Mouse (Mus musculus) WW6 (cell line): Measurements from ENCODE around the gene Olfr1321.

Experiments used
- DNase-seq: peaks from one replicate; pipeline ENCODE4 v3.0.0-alpha.2; 2013; ENCODE audit warnings: low read depth, low spot score

Gene Olfr1321

GRCm38 (mm10) chrX:49734959-49735358 lies at the start of gene Olfr1321:
Olfr1321 (minus strand) TSS chrX:49735059.
- DNase-seq: no peak

- DNase-seq: no peak
Measured at GRCm38 (mm10) chrX:49770828-49771227, 36.0 kb upstream of the Olfr1321 start.

- peak; percentile 4 for DNase-seq
Measured at GRCm38 (mm10) chrX:49745192-49745591, 10.3 kb upstream of the Olfr1321 start.
